In the genomic region with DNA sequence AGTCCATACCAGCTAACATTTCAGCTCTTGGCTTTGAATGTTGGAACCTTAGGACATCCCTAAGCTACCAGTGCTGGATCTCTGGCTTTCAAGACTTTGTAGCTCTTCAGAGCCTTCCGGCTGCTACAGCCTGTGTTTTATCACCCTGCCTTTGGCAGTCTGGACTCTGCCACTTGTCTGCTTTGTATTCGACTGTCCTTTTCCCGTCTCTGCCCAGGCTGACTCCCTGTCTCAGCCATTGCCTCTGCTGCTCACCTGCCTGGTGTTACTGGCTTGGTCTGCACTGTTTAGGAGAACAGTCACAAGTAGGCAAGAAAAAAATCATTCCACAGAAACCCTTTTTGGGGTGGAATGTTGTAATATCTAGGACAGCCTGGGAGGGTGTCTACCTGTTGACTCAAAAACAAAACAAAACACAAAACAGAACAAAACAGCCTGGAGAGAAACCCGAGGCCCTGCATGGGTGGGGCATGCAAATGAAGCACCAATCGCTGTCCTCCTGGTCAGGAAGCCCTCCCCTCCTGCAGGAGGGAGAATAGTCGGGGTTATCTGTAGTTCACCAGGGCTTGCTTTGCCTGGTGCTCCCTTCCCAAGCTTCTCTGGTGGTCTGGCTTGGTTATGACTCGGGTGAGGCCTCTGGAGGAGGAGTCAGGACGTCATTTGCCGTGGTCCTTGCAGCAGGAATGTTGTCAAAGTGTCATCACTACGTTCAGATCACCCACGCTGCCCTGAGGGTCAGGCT, we compare ENCODE assay signal across 8 mouse cellular contexts. TPM values are rescaled to one million over a fixed set of nuclear protein-coding genes. Genes with fewer than 3 reads are reported as not detected.
A peak's percentile ranks its signal among the peaks of the same experiment; 100 is the strongest.
DNase-seq lines count a peak whose midpoint lies in the region; ATAC-seq and TF ChIP-seq lines count a peak whose summit lies in the region.

No protein-coding gene starts in this region.

- peak overlapping the region; percentile 47 for H3K27ac ChIP-seq in ES-Bruce4 (ENCODE audit: insufficient read depth, low read length)
- H3K27ac ChIP-seq in heart, embryonic 12.5 days (ENCODE audit: poor library complexity, severe bottlenecking): peak overlapping the region; percentile 89
- peak overlapping the region; percentile 34; the same call in 1 of the 2 replicates for H3K27ac ChIP-seq in lung, postnatal 0 days (ENCODE audit: low read length)

- 0 out of 2 replicates have a peak overlapping the region, but pooled peaks have one; percentile 9 for H3K4me3 ChIP-seq in ES-Bruce4 (ENCODE audit: low read depth, low read length)
- H3K4me3 ChIP-seq in heart, embryonic 12.5 days: peak overlapping the region; percentile 37
- H3K4me3 ChIP-seq in lung, postnatal 0 days (ENCODE audit: low read depth, low read length): no peak overlapping the region

- no peak for TF ChIP-seq EP300 in ES-Bruce4 (IDR thresholded peaks at IDR 0.05; ENCODE audit: insufficient read depth, low read depth, low read length)
- no peak for TF ChIP-seq EP300 in lung, postnatal 0 days (IDR thresholded peaks at IDR 0.05)

- DNase-seq in adrenal gland, postnatal 36 days: peak; percentile 65 to 76
- peak; percentile 62 for DNase-seq in kidney, adult 9 months
- DNase-seq in lung, postnatal 0 days (ENCODE audit: low spot score): peak; percentile 76
- peak; percentile 20 for DNase-seq in thymus, postnatal 25 days
- no peak for DNase-seq in cerebellum, postnatal 10 days
- DNase-seq in layer of hippocampus, postnatal 25 days (ENCODE audit: extremely low spot score in 1 of 2, low spot score in 1 of 2): no peak

- H3K4me2 ChIP-seq in heart, embryonic 12.5 days: peak overlapping the region; percentile 65
- peak overlapping the region; percentile 39 for H3K4me2 ChIP-seq in lung, postnatal 0 days (replicated peaks; ENCODE audit: low read depth, low read length)

- 1% methylated on average over 11 of the region's 11 CpGs for WGBS in heart, embryonic 12.5 days
- 7% methylated on average over 11 of the region's 11 CpGs for WGBS in lung, postnatal 0 days

- no peaks in the 10 kb centered on the region for H3K27me3 ChIP-seq in ES-Bruce4 (ENCODE audit: control insufficient read depth, insufficient read depth, low read length, poor library complexity, severe bottlenecking)
- H3K27me3 ChIP-seq in heart, embryonic 12.5 days (replicated peaks): no peaks in the 10 kb centered on the region
- H3K27me3 ChIP-seq in lung, postnatal 0 days (replicated peaks; ENCODE audit: insufficient read depth, low read length): no peaks in the 10 kb centered on the region

- TF ChIP-seq POLR2A in ES-Bruce4 (IDR thresholded peaks at IDR 0.05; ENCODE audit: insufficient read depth, low read length): no peak

- H3K36me3 ChIP-seq in ES-Bruce4 (ENCODE audit: control insufficient read depth, insufficient read depth, low read length, poor library complexity, severe bottlenecking): no peaks in the 10 kb centered on the region
- no peaks in the 10 kb centered on the region for H3K36me3 ChIP-seq in heart, embryonic 12.5 days
- no peaks in the 10 kb centered on the region for H3K36me3 ChIP-seq in lung, postnatal 0 days (ENCODE audit: insufficient read depth, low read length)

- H3K9ac ChIP-seq in ES-Bruce4 (ENCODE audit: low read depth, poor library complexity, severe bottlenecking): no peak overlapping the region
- H3K9ac ChIP-seq in heart, embryonic 12.5 days: peak overlapping the region; percentile 28; the same call in 1 of the 2 replicates
- no peak overlapping the region for H3K9ac ChIP-seq in lung, postnatal 0 days (replicated peaks; ENCODE audit: low read depth)

- H3K4me1 ChIP-seq in ES-Bruce4 (ENCODE audit: control insufficient read depth, insufficient read depth, low read length): no peaks in the 10 kb centered on the region
- H3K4me1 ChIP-seq in heart, embryonic 12.5 days (replicated peaks): peaks cover 39% of the 10 kb centered on the region
- H3K4me1 ChIP-seq in lung, postnatal 0 days (ENCODE audit: insufficient read depth, low read depth, low read length): peaks cover 10% of the 10 kb centered on the region; the same call in 1 of the 2 replicates

- no peak for TF ChIP-seq CTCF in ES-Bruce4 (IDR thresholded peaks at IDR 0.05; ENCODE audit: low read depth, low read length)
- TF ChIP-seq CTCF in lung, postnatal 0 days (IDR thresholded peaks at IDR 0.05): no peak

- peak; percentile 95 for ATAC-seq in heart, embryonic 12.5 days (ENCODE audit: insufficient number of reproducible peaks, low FRiP score)
- peak; percentile 94 for ATAC-seq in lung, postnatal 0 days

- no peaks in the 10 kb centered on the region; the same call in 1 of the 2 replicates for H3K9me3 ChIP-seq in ES-Bruce4 (replicated peaks; ENCODE audit: control insufficient read depth, insufficient read depth, low read length, poor library complexity, severe bottlenecking)
- no peaks in the 10 kb centered on the region for H3K9me3 ChIP-seq in heart, embryonic 12.5 days (replicated peaks)
- H3K9me3 ChIP-seq in lung, postnatal 0 days (ENCODE audit: low read length): no peaks in the 10 kb centered on the region

RNA-seq across cellular contexts. Expression of gene Uaca, which starts 19.0 kb away (rescaled TPM):
- polyA plus RNA-seq in ES-Bruce4 (2011; ENCODE audit: insufficient read depth, insufficient read length, low read depth, missing spikeins): 29.7 and 31.0 TPM in 2 replicates
- total RNA-seq in adrenal gland, postnatal 36 days (2021): 10 to 100 TPM; 38.0 to 53.3 TPM
- 38.9 and 39.0 TPM in 2 replicates for polyA plus RNA-seq in heart, embryonic 12.5 days (2016; fragmentation: Nextera tagmentation; extraction: Ambion mirVana)
- polyA plus RNA-seq in lung, postnatal 0 days (2015; fragmentation: Nextera tagmentation; extraction: Ambion mirVana): 23.5 and 25.9 TPM in 2 replicates
- 1 to 10 TPM; 6.6 to 8.6 TPM for total RNA-seq in layer of hippocampus, postnatal 25 days (2021)

Comparison
In these comparisons a context has a peak if more than half of its experiments do, and no peak if none do; other contexts are left out.
1. H3K27ac ChIP-seq: peak in every context shown above with its lines; median percentile 89 in heart, embryonic 12.5 days; 47 in ES-Bruce4; 34 in lung, postnatal 0 days.
2. DNase-seq: peak in adrenal gland, postnatal 36 days (2 of 2), kidney, adult 9 months (single experiment), lung, postnatal 0 days (single experiment) and thymus, postnatal 25 days (single experiment); none in cerebellum, postnatal 10 days (0 of 2) and layer of hippocampus, postnatal 25 days (0 of 2).